Mouse (Mus musculus) kidney, adult 11 months (tissue): ENCODE data around the gene Gstm1.
"Not testable (repeated sequence)": the region's sequence is repeated elsewhere in the genome, so short reads cannot be mapped to it uniquely, and the experiment has no call there.

ENCODE experiments used
- DNase-seq: peaks from one replicate; pipeline ENCODE4 v3.0.0; 2022

Gene Gstm1

GRCm38 (mm10) chr3:108014974-108015346 lies 2.8 kb downstream of the Gstm1 start:
- peak; percentile 48 for DNase-seq

GRCm38 (mm10) chr3:108014098-108014973 lies 3.4 kb downstream of the Gstm1 start:
- DNase-seq: peak; percentile 37

GRCm38 (mm10) chr3:108013331-108013871 lies 4.4 kb downstream of the Gstm1 start:
- DNase-seq: peak; percentile 73

- DNase-seq: no peak
These were observed 6.2 kb downstream of the Gstm1 start for GRCm38 (mm10) chr3:108011558-108011957.

- no peak for DNase-seq
These were observed 7.5 kb downstream of the Gstm1 start for GRCm38 (mm10) chr3:108010286-108010685.

- DNase-seq: no peak
These were observed 15.8 kb downstream of the Gstm1 start for GRCm38 (mm10) chr3:108002021-108002420.

- no peak for DNase-seq
These were observed 18.3 kb downstream of the Gstm1 start for GRCm38 (mm10) chr3:107999491-107999890.

GRCm38 (mm10) chr3:107998591-107998990 lies 19.2 kb downstream of the Gstm1 start:
- DNase-seq: no peak

- no peak for DNase-seq
These were observed 21.2 kb downstream of the Gstm1 start for GRCm38 (mm10) chr3:107996576-107996975.

- DNase-seq: not testable (repeated sequence)
These were observed 21.8 kb downstream of the Gstm1 start for GRCm38 (mm10) chr3:107995974-107996373.

GRCm38 (mm10) chr3:107986041-107986562 lies 31.7 kb downstream of the Gstm1 start, which contains the start of gene Gstm2:
Gene Gstm2 (minus strand): TSS chr3:107986453.
- peak; percentile 76 for DNase-seq

- not testable (repeated sequence) for DNase-seq
These were observed 32.6 kb downstream of the Gstm1 start for GRCm38 (mm10) chr3:107985141-107985540.

- DNase-seq: no peak
These were observed 33.3 kb downstream of the Gstm1 start for GRCm38 (mm10) chr3:107984471-107984870.

GRCm38 (mm10) chr3:107983771-107984170 lies 34.0 kb downstream of the Gstm1 start:
- DNase-seq: peak; percentile 37

GRCm38 (mm10) chr3:107982726-107983125 lies 35.0 kb downstream of the Gstm1 start:
- DNase-seq: no peak

- no peak for DNase-seq
These were observed 36.5 kb downstream of the Gstm1 start for GRCm38 (mm10) chr3:107981261-107981660.

- DNase-seq: no peak
These were observed 40.1 kb downstream of the Gstm1 start for GRCm38 (mm10) chr3:107977691-107978090.

GRCm38 (mm10) chr3:107974237-107974636 lies 43.5 kb downstream of the Gstm1 start:
- no peak for DNase-seq

- DNase-seq: no peak
These were observed 45.7 kb downstream of the Gstm1 start for GRCm38 (mm10) chr3:107972070-107972469.

- not testable (repeated sequence) for DNase-seq
These were observed 46.7 kb downstream of the Gstm1 start for GRCm38 (mm10) chr3:107971101-107971500.

GRCm38 (mm10) chr3:107968724-107969395 lies 48.9 kb downstream of the Gstm1 start, which contains the start of gene Gstm3:
Gene Gstm3 (minus strand): TSS chr3:107969283.
- DNase-seq: no peak

- no peak for DNase-seq
These were observed 51.1 kb downstream of the Gstm1 start for GRCm38 (mm10) chr3:107966631-107967030.

GRCm38 (mm10) chr3:107965592-107965991 lies 52.2 kb downstream of the Gstm1 start:
- no peak for DNase-seq
